In genomic region chr2:153032083-153032842, GRCm38 (mm10) we compare ENCODE assay signal across 8 mouse cellular contexts. TPM values are rescaled to one million over a fixed set of nuclear protein-coding genes. Genes with fewer than 3 reads are reported as not detected.
DNase-seq lines count a peak whose midpoint lies in the region; ATAC-seq and TF ChIP-seq lines count a peak whose summit lies in the region.

No protein-coding gene starts in this region.

- H3K9me3 ChIP-seq in embryonic facial prominence, embryonic 10.5 days, result no peaks in the 10 kb centered on the region
- H3K9me3 ChIP-seq in heart, embryonic 13.5 days, result no peaks in the 10 kb centered on the region
- no peaks in the 10 kb centered on the region for H3K9me3 ChIP-seq in kidney, postnatal 0 days (replicated peaks; ENCODE audit: low read length)

- no peaks in the 10 kb centered on the region for H3K36me3 ChIP-seq in embryonic facial prominence, embryonic 10.5 days (replicated peaks)
- H3K36me3 ChIP-seq in heart, embryonic 13.5 days, result no peaks in the 10 kb centered on the region
- H3K36me3 ChIP-seq in kidney, postnatal 0 days (ENCODE audit: insufficient read depth, low read length), result no peaks in the 10 kb centered on the region

- TF ChIP-seq CTCF in kidney, postnatal 0 days (IDR thresholded peaks at IDR 0.05; ENCODE audit: low read depth), result 0 out of 2 replicates have a peak, but pooled peaks have one; percentile 6

- H3K4me2 ChIP-seq in heart, embryonic 13.5 days, result peak overlapping the region; percentile 78
- H3K4me2 ChIP-seq in kidney, postnatal 0 days (ENCODE audit: low read length), result peak overlapping the region; percentile 77

- H3K4me1 ChIP-seq in embryonic facial prominence, embryonic 10.5 days, result peaks cover 18% of the 10 kb centered on the region
- H3K4me1 ChIP-seq in heart, embryonic 13.5 days, result peaks cover 7% of the 10 kb centered on the region
- peaks cover 9% of the 10 kb centered on the region; the same call in 1 of the 2 replicates for H3K4me1 ChIP-seq in kidney, postnatal 0 days (replicated peaks; ENCODE audit: insufficient read depth, low read length)

- no peak overlapping the region for H3K9ac ChIP-seq in heart, embryonic 13.5 days
- no peak overlapping the region for H3K9ac ChIP-seq in kidney, postnatal 0 days (ENCODE audit: low read depth, low read length)

- WGBS in embryonic facial prominence, embryonic 10.5 days, result under 1% methylated on average over 58 of the region's 58 CpGs
- 1% methylated on average over 51 of the region's 58 CpGs for WGBS in heart, embryonic 13.5 days
- WGBS in kidney, postnatal 0 days, result 1% methylated on average over 57 of the region's 58 CpGs

- H3K4me3 ChIP-seq in embryonic facial prominence, embryonic 10.5 days, result peak overlapping the region; percentile 64
- peak overlapping the region; percentile 51 for H3K4me3 ChIP-seq in heart, embryonic 13.5 days
- H3K4me3 ChIP-seq in kidney, postnatal 0 days (replicated peaks; ENCODE audit: low read depth, low read length), result peak overlapping the region; percentile 37

- H3K27ac ChIP-seq in embryonic facial prominence, embryonic 10.5 days (replicated peaks), result peak overlapping the region; percentile 30
- H3K27ac ChIP-seq in heart, embryonic 13.5 days (replicated peaks), result no peak overlapping the region
- no peak overlapping the region for H3K27ac ChIP-seq in kidney, postnatal 0 days

- ATAC-seq in heart, embryonic 13.5 days (ENCODE audit: extremely low read depth, insufficient number of reproducible peaks, low FRiP score, low TSS enrichment), result no peak
- ATAC-seq in kidney, postnatal 0 days (replicated peaks; ENCODE audit: low FRiP score, low read depth), result peak; percentile 66

- peak; percentile 88 to 89 for DNase-seq in B cell, adult 2 months
- DNase-seq in ZHBTc4 (ENCODE audit: low read depth, low spot score), result peak; percentile 92
- DNase-seq in embryonic facial prominence, embryonic 10.5 days (ENCODE audit: low spot score), result peak; percentile 93
- DNase-seq in kidney, postnatal 0 days (ENCODE audit: low spot score), result peak; percentile 84
- peak; percentile 88 for DNase-seq in lung, postnatal 14 days
- DNase-seq in ovary, postnatal 14 days (ENCODE audit: low spot score), result peak; percentile 92
- peak; percentile 40 for DNase-seq in urinary bladder, postnatal 10 days (ENCODE audit: low spot score)

- H3K27me3 ChIP-seq in embryonic facial prominence, embryonic 10.5 days (replicated peaks; ENCODE audit: low read depth, poor library complexity, severe bottlenecking), result peaks cover 79% of the 10 kb centered on the region
- peaks cover 99% of the 10 kb centered on the region for H3K27me3 ChIP-seq in heart, embryonic 13.5 days (replicated peaks)
- H3K27me3 ChIP-seq in kidney, postnatal 0 days (ENCODE audit: insufficient read depth, low read length), result peaks cover 24% of the 10 kb centered on the region

RNA-seq across cellular contexts. Expression of gene Xkr7, which starts 0.6 kb away (rescaled TPM):
- polyA plus RNA-seq in embryonic facial prominence, embryonic 10.5 days (2016; fragmentation: Nextera tagmentation; extraction: Ambion mirVana), result 0.36 and 0.38 TPM in 2 replicates
- polyA plus RNA-seq in heart, embryonic 13.5 days (2015; fragmentation: Nextera tagmentation; extraction: Ambion mirVana), result not detected in 2 replicates
- polyA plus RNA-seq in kidney, postnatal 0 days (2015; fragmentation: Nextera tagmentation; extraction: Ambion mirVana), result not detected in 2 replicates

RNA-seq across cellular contexts. Expression of gene Pdrg1, which starts 17.0 kb away (rescaled TPM):
- 92.1 and 92.2 TPM in 2 replicates for polyA plus RNA-seq in embryonic facial prominence, embryonic 10.5 days (2016; fragmentation: Nextera tagmentation; extraction: Ambion mirVana)
- 101 and 111 TPM in 2 replicates for polyA plus RNA-seq in heart, embryonic 13.5 days (2015; fragmentation: Nextera tagmentation; extraction: Ambion mirVana)
- 103 and 109 TPM in 2 replicates for polyA plus RNA-seq in kidney, postnatal 0 days (2015; fragmentation: Nextera tagmentation; extraction: Ambion mirVana)

RNA-seq across cellular contexts. Expression of gene Ccm2l, which starts 33.5 kb away (rescaled TPM):
- 1.2 TPM in 2 replicates for polyA plus RNA-seq in embryonic facial prominence, embryonic 10.5 days (2016; fragmentation: Nextera tagmentation; extraction: Ambion mirVana)
- polyA plus RNA-seq in heart, embryonic 13.5 days (2015; fragmentation: Nextera tagmentation; extraction: Ambion mirVana), result 4.6 and 5.3 TPM in 2 replicates
- polyA plus RNA-seq in kidney, postnatal 0 days (2015; fragmentation: Nextera tagmentation; extraction: Ambion mirVana), result 3.4 TPM in 2 replicates

Comparison
In these comparisons a context has a peak if more than half of its experiments do, and no peak if none do; other contexts are left out.
1. DNase-seq: peak in every context shown above with its lines; median percentile 93 in embryonic facial prominence, embryonic 10.5 days; 92 in ZHBTc4; 92 in ovary, postnatal 14 days; 88 in B cell, adult 2 months; 88 in lung, postnatal 14 days; 84 in kidney, postnatal 0 days; 40 in urinary bladder, postnatal 10 days.